11 mouse cellular contexts compared by ENCODE assay signal in the genomic region with DNA sequence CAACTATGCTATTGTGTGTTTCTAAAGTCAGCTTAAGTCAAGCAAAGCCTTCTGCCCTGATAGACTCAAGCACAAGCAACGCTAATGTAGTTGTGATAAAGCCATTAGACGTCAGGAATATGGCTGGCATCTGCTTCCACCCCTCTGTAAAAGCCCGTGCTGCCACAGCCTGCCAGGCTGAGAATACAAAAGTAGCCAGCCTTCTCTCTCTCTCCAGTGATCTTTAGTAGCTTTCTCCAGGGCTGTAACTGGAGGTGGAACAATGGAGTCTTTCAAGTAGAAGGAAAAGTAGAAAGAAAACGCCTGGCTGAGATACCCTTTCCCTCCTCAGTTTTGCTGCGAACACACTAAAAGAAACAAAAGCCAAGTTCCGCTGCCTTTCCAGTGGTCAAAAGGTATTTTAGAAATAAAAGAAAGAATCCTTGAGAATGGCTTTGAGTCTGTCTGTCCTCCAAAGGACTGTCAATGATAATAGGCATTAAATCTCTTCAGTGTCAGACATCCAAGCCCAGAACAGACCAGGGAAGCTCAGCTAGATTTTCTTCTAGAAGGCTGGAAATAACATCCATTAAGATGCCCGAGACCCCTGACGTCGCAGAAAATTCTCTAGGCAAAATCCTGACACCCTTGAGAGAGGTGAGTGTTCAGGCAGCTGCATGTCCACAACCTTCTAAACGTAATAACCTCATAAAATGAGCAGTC.
DNase-seq lines count a peak whose midpoint lies in the region; ATAC-seq lines count a peak whose summit lies in the region.
"Had no signal": no experiment of that assay in that cellular context is flagged by ENCODE, and none has a peak within 500 bp of the region (broad histone marks: within the 10 kb centered on the region; RNA-seq: fewer than 3 reads in every experiment).

No protein-coding gene starts in this region.

- H3K9me3 ChIP-seq in hindbrain, embryonic 13.5 days = no peaks in the 10 kb centered on the region
- no peaks in the 10 kb centered on the region for H3K9me3 ChIP-seq in midbrain, embryonic 13.5 days
- H3K9me3 ChIP-seq: liver, embryonic 13.5 days had no signal

- no peak overlapping the region for H3K4me3 ChIP-seq in hindbrain, embryonic 13.5 days
- no peak overlapping the region for H3K4me3 ChIP-seq in midbrain, embryonic 13.5 days (replicated peaks)
- H3K4me3 ChIP-seq: erythroblast, embryonic 14.5 days; liver, embryonic 13.5 days had no signal

- peak; percentile 79 for ATAC-seq in hindbrain, embryonic 13.5 days (ENCODE audit: low FRiP score)
- peak; percentile 90 for ATAC-seq in midbrain, embryonic 13.5 days

- H3K27me3 ChIP-seq in hindbrain, embryonic 13.5 days = no peaks in the 10 kb centered on the region
- H3K27me3 ChIP-seq in midbrain, embryonic 13.5 days = no peaks in the 10 kb centered on the region
- H3K27me3 ChIP-seq: liver, embryonic 13.5 days had no signal

- DNase-seq in adrenal gland, postnatal 14 days = peak; percentile 27
- peak; percentile 49 for DNase-seq in embryo, embryonic 9.5 days (ENCODE audit: extremely low spot score)
- DNase-seq in cerebellum, postnatal 36 days = no peak
- no peak for DNase-seq in urinary bladder, postnatal 14 days (ENCODE audit: low spot score)
- DNase-seq in thymus, postnatal 10 days (ENCODE audit: low spot score in 2 of 2) = no peak
- no peak for DNase-seq in thymus, postnatal 25 days
- DNase-seq: liver, embryonic 13.5 days; spleen, adult 18-20 months had no signal

- WGBS in hindbrain, embryonic 13.5 days = 6% methylated on average over 10 of the region's 10 CpGs
- 5% methylated on average over 10 of the region's 10 CpGs for WGBS in midbrain, embryonic 13.5 days

- H3K4me1 ChIP-seq in hindbrain, embryonic 13.5 days (replicated peaks) = peaks cover 33% of the 10 kb centered on the region
- H3K4me1 ChIP-seq in midbrain, embryonic 13.5 days (replicated peaks) = peaks cover 34% of the 10 kb centered on the region

- H3K36me3 ChIP-seq in hindbrain, embryonic 13.5 days = no peaks in the 10 kb centered on the region
- H3K36me3 ChIP-seq in midbrain, embryonic 13.5 days = no peaks in the 10 kb centered on the region
- H3K36me3 ChIP-seq: liver, embryonic 13.5 days had no signal

- H3K27ac ChIP-seq in hindbrain, embryonic 13.5 days = peak overlapping the region; percentile 70
- H3K27ac ChIP-seq in midbrain, embryonic 13.5 days = peak overlapping the region; percentile 68
- H3K27ac ChIP-seq: liver, embryonic 13.5 days had no signal

- H3K4me2 ChIP-seq in hindbrain, embryonic 13.5 days = peak overlapping the region; percentile 25
- peak overlapping the region; percentile 34 for H3K4me2 ChIP-seq in midbrain, embryonic 13.5 days (replicated peaks)

- H3K9ac ChIP-seq in hindbrain, embryonic 13.5 days = no peak overlapping the region
- H3K9ac ChIP-seq in midbrain, embryonic 13.5 days (replicated peaks) = no peak overlapping the region
- H3K9ac ChIP-seq: liver, embryonic 13.5 days had no signal

Comparison
In these comparisons a context has a peak if more than half of its experiments do, and no peak if none do; other contexts are left out.
1. DNase-seq: peak in adrenal gland, postnatal 14 days (single experiment) and embryo, embryonic 9.5 days (single experiment); none in cerebellum, postnatal 36 days (0 of 2), urinary bladder, postnatal 14 days (single experiment), thymus, postnatal 10 days (0 of 2) and thymus, postnatal 25 days (single experiment).